Mouse (Mus musculus) ZHBTc4 (cell line): ENCODE results near the gene Elf2.

Experiments
- DNase-seq: peaks from one replicate; pipeline ENCODE4 v3.0.0-alpha.2; 2011; ENCODE audit warnings: low read depth, low spot score

The Elf2 gene

DNA sequence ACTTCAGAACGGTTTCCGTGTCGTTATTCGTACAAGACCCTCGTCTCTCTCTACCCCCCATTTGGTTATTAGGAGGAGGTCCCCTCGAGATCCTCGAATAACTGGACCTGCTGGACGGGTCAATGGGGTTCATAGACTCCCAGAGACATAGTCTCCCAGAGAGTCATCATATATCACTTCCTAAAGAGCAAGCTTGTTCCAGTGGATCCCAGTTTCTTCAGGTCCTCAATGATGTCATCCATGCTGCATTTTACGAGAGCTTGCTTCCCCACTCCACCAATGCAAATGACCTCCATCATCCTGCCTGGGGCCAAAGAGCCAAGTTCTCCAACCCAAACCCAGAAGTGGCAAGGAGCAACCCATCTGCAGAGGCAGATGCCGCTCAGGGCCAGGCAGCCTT lies 124.1 kb downstream of the Elf2 start:
- peak; percentile 29 for DNase-seq

DNA sequence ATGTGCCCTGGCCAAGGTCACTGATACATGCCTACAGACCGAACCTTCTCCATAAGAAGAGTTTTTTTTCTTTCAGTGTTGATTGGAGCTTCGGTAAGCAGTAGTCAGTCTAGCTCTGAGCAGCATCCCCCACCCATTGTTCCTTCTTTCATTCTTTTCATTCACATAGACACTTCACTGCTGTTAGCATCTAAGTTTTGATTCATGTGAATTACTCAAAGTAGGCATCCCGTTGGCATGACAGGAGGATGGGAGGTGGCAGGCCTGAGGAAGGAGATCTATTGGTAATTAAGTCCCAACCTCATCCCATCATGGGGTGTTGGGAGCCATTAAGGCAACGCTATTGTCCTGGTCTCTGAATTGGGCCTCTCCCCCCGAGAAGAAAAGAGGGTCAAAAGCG lies 124.8 kb downstream of the Elf2 start:
- no peak for DNase-seq

DNA sequence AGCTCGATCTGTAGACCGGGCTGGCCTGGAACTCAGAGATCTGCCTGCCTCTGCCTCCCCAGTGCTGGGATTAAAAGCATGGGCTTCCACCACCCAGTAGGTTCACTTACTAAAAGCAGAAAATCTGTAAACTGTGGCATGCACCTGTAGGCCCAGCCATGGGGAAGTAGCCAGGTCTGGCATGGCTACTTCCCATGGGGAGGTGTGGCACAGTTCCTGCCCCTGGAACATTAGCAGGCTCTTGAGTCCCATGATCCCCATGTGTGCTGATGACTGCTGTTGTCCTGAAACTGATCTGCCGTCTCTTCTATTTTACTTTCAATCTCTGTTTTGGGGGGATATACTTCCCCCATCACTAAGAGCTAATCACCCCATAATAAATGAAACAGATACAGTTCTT lies 127.4 kb downstream of the Elf2 start:
- no peak for DNase-seq

DNA sequence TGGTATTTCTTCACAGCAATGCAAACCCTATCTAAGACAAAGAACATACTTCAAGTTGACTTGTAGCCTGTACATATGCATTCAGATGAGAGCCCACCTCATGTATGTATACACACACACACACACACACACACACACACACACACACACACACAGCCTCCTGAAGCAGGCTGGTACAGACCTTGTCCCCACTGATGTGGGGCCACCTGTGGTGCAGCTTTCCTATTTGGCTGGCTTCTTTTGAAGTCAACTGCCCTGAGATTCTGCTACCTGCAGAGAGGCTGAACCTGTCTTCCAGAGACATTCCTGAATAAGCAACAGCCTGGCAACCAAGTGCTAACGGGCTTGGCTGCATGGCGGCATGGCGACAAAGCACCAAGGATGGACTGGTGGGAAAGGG lies 130.0 kb downstream of the Elf2 start:
- peak; percentile 70 for DNase-seq

DNA sequence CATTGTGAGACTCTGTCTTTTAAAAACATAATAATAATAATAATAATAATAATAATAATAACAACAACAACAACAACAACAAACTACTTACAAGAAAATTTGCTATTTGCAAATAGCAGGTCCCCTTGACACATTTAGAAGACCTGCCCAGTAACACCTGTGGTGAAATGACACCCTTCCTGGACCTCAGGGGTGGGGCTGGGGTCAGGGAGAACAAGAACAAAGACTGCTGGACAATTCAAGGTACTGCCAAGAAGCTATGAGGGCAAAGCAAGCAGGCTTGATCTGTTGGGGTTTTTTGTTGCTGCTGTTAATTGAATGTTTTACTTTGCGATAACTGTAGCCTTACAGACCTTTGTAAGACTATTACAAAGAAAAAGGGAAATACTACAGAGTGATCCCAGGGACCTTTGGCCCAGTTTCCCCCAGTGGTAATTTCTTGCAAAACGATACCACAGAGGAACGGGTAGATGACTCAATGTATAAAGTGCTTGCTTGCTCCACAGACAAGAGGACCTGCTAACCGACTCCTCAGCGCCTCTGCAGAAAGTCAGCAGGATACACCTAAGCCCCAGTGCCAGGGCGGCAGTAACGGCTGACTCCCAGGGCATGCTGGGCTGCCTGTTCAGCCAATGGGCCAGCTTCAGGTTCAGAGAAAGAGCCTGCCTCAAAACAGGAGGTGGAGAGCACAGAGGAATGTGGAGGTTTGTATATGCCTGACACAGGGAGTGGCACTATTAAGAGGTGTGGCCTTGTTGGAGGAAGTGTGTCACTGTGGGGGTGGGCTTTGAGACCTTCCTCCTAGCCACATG lies 130.8 kb downstream of the Elf2 start:
- peak; percentile 91 for DNase-seq

DNA sequence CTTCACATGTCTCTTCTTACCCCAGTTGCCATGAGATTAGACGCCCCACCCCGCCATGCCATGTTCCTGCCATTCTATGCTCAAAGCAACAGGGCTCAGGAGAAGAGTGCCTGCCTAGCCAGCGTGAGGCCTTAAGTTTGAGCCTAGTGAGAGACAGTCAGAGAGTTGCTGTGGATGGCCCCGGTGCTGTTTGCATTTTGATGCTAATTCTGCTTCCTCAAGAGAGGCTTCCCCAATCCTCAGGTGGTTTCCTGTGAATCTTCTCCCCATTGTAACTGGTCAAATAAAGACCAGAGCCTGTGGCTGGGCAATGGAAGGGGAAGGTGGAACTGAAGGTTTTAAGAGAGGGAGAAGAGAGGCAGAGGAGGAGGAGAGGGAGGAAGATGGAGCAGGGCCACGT lies 131.8 kb downstream of the Elf2 start:
- peak; percentile 76 for DNase-seq

DNA sequence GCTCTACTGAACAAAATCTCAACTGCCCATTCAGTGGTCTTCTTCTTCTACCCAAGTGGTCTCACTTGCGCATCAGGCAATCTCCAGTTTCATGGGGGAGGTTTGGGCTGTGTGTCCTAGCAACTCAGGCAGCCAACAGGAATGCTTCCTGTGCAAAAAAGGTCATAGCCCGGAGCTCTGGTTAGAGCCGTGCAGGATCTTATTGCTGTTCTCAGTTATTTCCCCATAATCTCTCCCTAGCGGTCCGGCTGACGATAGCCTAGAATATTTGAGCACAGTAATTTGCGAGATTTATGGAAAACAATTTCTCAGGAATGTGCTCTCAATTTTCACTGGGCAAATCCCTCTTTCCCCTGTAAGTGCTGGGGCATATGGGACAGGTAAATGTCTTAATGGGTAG lies 133.9 kb downstream of the Elf2 start:
- no peak for DNase-seq

DNA sequence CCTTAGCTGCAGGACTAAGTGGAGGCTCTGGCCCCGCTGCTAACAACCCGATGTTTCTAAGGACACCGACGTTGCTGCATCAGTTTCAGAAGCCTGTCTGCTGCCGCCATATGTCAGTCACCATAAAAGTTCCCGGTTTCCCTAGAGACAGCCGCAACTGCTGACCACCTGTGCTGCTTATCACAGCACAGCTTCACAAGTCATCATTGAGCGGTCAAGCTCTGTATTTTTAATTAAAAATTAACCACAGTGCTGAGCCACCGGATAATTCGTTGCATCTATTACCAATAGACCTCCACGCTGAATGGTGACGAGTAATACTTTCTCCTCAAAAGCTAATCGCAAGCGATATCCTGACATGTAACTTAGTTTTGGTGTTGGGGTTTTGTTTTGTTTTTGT lies 135.6 kb downstream of the Elf2 start:
- DNase-seq, result no peak

DNA sequence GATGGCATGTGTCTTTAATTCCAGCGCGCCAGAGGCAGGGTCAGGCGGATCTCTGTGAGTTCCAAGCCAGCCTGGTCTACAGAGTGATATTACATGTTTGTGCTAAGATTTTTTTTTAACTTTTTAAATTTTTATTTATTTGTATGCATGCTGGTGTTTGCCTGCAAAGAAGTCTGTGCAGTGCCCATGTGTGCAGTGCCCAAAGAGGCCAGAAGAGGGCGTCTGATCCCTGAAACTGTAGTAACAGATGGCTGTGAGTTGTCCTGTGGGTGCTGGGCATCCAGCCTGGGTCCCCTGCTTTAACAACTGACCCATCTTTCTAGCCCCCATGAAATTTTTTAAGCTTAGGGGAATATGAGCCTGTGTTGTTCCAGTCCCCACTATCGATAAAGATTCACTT lies 136.0 kb downstream of the Elf2 start:
- DNase-seq, result peak; percentile 63

DNA sequence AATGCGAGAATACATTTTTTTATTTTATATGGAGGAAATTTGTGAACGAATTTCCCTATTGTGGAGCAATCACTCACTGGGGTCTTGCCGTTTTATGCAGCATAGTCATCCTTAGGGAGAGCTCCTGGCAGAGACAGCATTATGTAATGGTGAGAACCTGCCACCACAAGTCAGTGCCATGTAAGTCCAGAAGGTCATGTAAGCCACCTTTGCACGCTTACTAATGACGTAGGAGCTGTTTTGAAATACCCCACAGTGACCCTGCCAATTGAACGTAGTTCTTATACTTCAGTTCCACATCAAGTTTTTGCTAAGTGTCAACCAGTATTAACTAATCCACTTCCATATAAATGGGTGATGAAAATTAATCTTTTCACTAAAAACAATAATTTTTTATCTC lies 136.6 kb downstream of the Elf2 start:
- DNase-seq, result no peak
